Mouse (Mus musculus) hindbrain, embryonic 15.5 days (tissue): ENCODE results near the gene Get4. TPM values are rescaled to one million over a fixed set of nuclear protein-coding genes. Genes with fewer than 3 reads are reported as not detected.

Experiments
- ATAC-seq: fragments of 200-750 bp; cut with Nextera tagmentation; 2 replicates; pipeline ENCODE4 v1.8.0; 2017; ENCODE audit warnings: low read depth, moderate number of reproducible peaks, moderate TSS enrichment; ENCODE audit not compliant: low FRiP score
- H3K27ac ChIP-seq: fragments of 300-500 bp; sonication (generic); replicated peaks from 2 replicates; pipeline ENCODE4 v1.5.1; 2015; ENCODE audit warnings: mild to moderate bottlenecking, inconsistent platforms
- H3K27me3 ChIP-seq: fragments of 300-500 bp; sonication (generic); 2 replicates; pipeline ENCODE4 v1.6.1; 2015; ENCODE audit warnings: control low read depth, inconsistent platforms
- H3K36me3 ChIP-seq: fragments of 300-500 bp; sonication (generic); 2 replicates; pipeline ENCODE4 v1.6.1; 2015; ENCODE audit warnings: control low read depth, inconsistent platforms
- H3K4me1 ChIP-seq: fragments of 300-500 bp; sonication (generic); replicated peaks from 2 replicates; pipeline ENCODE4 v1.6.1; 2015; ENCODE audit warnings: control low read depth, inconsistent platforms
- H3K4me2 ChIP-seq: fragments of 300-500 bp; sonication (generic); 2 replicates; pipeline ENCODE4 v1.6.1; 2015; ENCODE audit warnings: moderate library complexity, mild to moderate bottlenecking, inconsistent platforms
- H3K4me3 ChIP-seq: fragments of 300-500 bp; sonication (generic); 2 replicates; pipeline ENCODE4 v1.5.1; 2015; ENCODE audit warnings: mild to moderate bottlenecking, inconsistent platforms
- H3K9ac ChIP-seq: fragments of 300-500 bp; sonication (generic); 2 replicates; pipeline ENCODE4 v1.6.1; 2015; ENCODE audit warnings: inconsistent platforms
- H3K9me3 ChIP-seq: fragments of 300-500 bp; sonication (generic); 2 replicates; pipeline ENCODE4 v1.6.1; 2016; ENCODE audit warnings: control low read depth, inconsistent platforms
- WGBS: fragments of 180-500 bp; shearing (Covaris S2); methylation state at CpG from one replicate; pipeline ENCODE4 v1.1.7; 2015; 5-methylcytosine and 5-hydroxymethylcytosine counted together
- polyA plus RNA-seq: library from polyadenylated mRNA; unstranded; fragments of >200 nt; fragmentation: Nextera tagmentation; extraction: Ambion mirVana; gene quantifications from 2 replicates; pipeline ENCODE4 v1.2.1, GENCODE M21; 2015

Get4 gene
- polyA plus RNA-seq, 1 experiment from 2014 or later: 126 TPM

GRCm38 (mm10) chr5:139248846-139249245, 3.3 kb upstream of the Get4 start:
- no peak overlapping the region for H3K27ac ChIP-seq
- H3K9ac ChIP-seq: no peak overlapping the region
- no peak overlapping the region for H3K4me2 ChIP-seq
- H3K4me3 ChIP-seq: no peak overlapping the region
- peaks cover 64% of the 10 kb centered on the region for H3K36me3 ChIP-seq
- no peaks in the 10 kb centered on the region for H3K9me3 ChIP-seq
- H3K4me1 ChIP-seq: peaks cover 17% of the 10 kb centered on the region
- no peaks in the 10 kb centered on the region for H3K27me3 ChIP-seq
- 73% methylated on average over 3 of the region's 3 CpGs for WGBS
- no peak for ATAC-seq

GRCm38 (mm10) chr5:139251279-139251678, 845 bp upstream of the Get4 start:
- H3K9me3 ChIP-seq: no peaks in the 10 kb centered on the region
- H3K4me1 ChIP-seq: peaks cover 38% of the 10 kb centered on the region
- H3K4me2 ChIP-seq: peak overlapping the region; percentile 82
- H3K27me3 ChIP-seq: no peaks in the 10 kb centered on the region
- no peak for ATAC-seq
- peak overlapping the region; percentile 79 for H3K4me3 ChIP-seq
- WGBS: 83% methylated on average over 7 of the region's 7 CpGs
- H3K9ac ChIP-seq: no peak overlapping the region
- H3K36me3 ChIP-seq: peaks cover 39% of the 10 kb centered on the region
- peak overlapping the region; percentile 88 for H3K27ac ChIP-seq

GRCm38 (mm10) chr5:139251736-139252080, 416 bp upstream of the Get4 start:
- Histone ChIP-seq H3K9ac (peak overlapping the region; percentile 79), H3K4me2 (peak overlapping the region; percentile 82), H3K9me3 (no peaks in the 10 kb centered on the region), H3K4me3 (peak overlapping the region; percentile 79), H3K4me1 (peaks cover 38% of the 10 kb centered on the region), H3K27me3 (no peaks in the 10 kb centered on the region), H3K36me3 (peaks cover 35% of the 10 kb centered on the region), H3K27ac (peak overlapping the region; percentile 88)
- 0% methylated on average over 8 of the region's 8 CpGs for WGBS
- peak; percentile 63; the same call in 1 of the 2 replicates for ATAC-seq

GRCm38 (mm10) chr5:139252910-139253245, 754 bp downstream of the Get4 start:
- Histone ChIP-seq H3K9me3 (no peaks in the 10 kb centered on the region), H3K27me3 (no peaks in the 10 kb centered on the region), H3K9ac (peak overlapping the region; percentile 75), H3K4me2 (peak overlapping the region; percentile 82), H3K27ac (peak overlapping the region; percentile 95), H3K36me3 (peaks cover 23% of the 10 kb centered on the region), H3K4me1 (peaks cover 38% of the 10 kb centered on the region), H3K4me3 (peak overlapping the region; percentile 79)
- 0% methylated on average over 7 of the region's 7 CpGs for WGBS
- ATAC-seq: 0 out of 2 replicates have a peak, but pooled peaks have one; percentile 2

- H3K4me2 ChIP-seq: peak overlapping the region; percentile 82
- 9% methylated on average over 6 of the region's 6 CpGs for WGBS
- peak overlapping the region; percentile 75 for H3K9ac ChIP-seq
- no peak for ATAC-seq
- H3K4me1 ChIP-seq: peaks cover 38% of the 10 kb centered on the region
- peak overlapping the region; percentile 95 for H3K27ac ChIP-seq
- peaks cover 19% of the 10 kb centered on the region for H3K36me3 ChIP-seq
- peak overlapping the region; percentile 79 for H3K4me3 ChIP-seq
- no peaks in the 10 kb centered on the region for H3K27me3 ChIP-seq
- no peaks in the 10 kb centered on the region for H3K9me3 ChIP-seq
These were observed 1.2 kb downstream of the Get4 start for GRCm38 (mm10) chr5:139253301-139253741.

- no peaks in the 10 kb centered on the region for H3K27me3 ChIP-seq
- H3K4me2 ChIP-seq: no peak overlapping the region
- H3K9ac ChIP-seq: no peak overlapping the region
- no peak for ATAC-seq
- no peak overlapping the region for H3K4me3 ChIP-seq
- peaks cover 38% of the 10 kb centered on the region for H3K4me1 ChIP-seq
- no peak overlapping the region for H3K27ac ChIP-seq
- peaks cover 6% of the 10 kb centered on the region for H3K36me3 ChIP-seq
- 86% methylated on average over 6 of the region's 6 CpGs for WGBS
- H3K9me3 ChIP-seq: no peaks in the 10 kb centered on the region
These were observed 2.8 kb downstream of the Get4 start for GRCm38 (mm10) chr5:139254938-139255337.

- Histone ChIP-seq H3K9ac (no peak overlapping the region), H3K27me3 (no peaks in the 10 kb centered on the region), H3K4me1 (peaks cover 38% of the 10 kb centered on the region), H3K27ac (no peak overlapping the region), H3K36me3 (no peaks in the 10 kb centered on the region), H3K9me3 (no peaks in the 10 kb centered on the region), H3K4me3 (no peak overlapping the region), H3K4me2 (no peak overlapping the region)
- no peak for ATAC-seq
- 91% methylated on average over 6 of the region's 6 CpGs for WGBS
These were observed 3.7 kb downstream of the Get4 start for GRCm38 (mm10) chr5:139255777-139256176.

- no peaks in the 10 kb centered on the region for H3K27me3 ChIP-seq
These were observed 4.2 kb downstream of the Get4 start for GRCm38 (mm10) chr5:139256211-139256765.

GRCm38 (mm10) chr5:139257265-139257664, 5.1 kb downstream of the Get4 start:
- ATAC-seq: no peak
- Histone ChIP-seq H3K4me2 (no peak overlapping the region), H3K9me3 (no peaks in the 10 kb centered on the region), H3K4me1 (peaks cover 30% of the 10 kb centered on the region), H3K27me3 (no peaks in the 10 kb centered on the region), H3K27ac (no peak overlapping the region), H3K9ac (no peak overlapping the region), H3K4me3 (no peak overlapping the region), H3K36me3 (0 out of 2 replicates have a peak, but pooled peaks cover 4% of the 10 kb centered on the region)
- 89% methylated on average over 1 of the region's 1 CpGs for WGBS

More at GRCm38 (mm10) chr5:139256211-139256765, 4.2 kb downstream of the Get4 start:
- no peak for ATAC-seq
- H3K36me3 ChIP-seq: 0 out of 2 replicates have a peak, but pooled peaks cover 3% of the 10 kb centered on the region
- H3K27ac ChIP-seq: no peak overlapping the region
- H3K4me2 ChIP-seq: no peak overlapping the region
- no peak overlapping the region for H3K9ac ChIP-seq
- no peak overlapping the region for H3K4me3 ChIP-seq
- 84% methylated on average over 3 of the region's 3 CpGs for WGBS
- peaks cover 37% of the 10 kb centered on the region for H3K4me1 ChIP-seq
- H3K9me3 ChIP-seq: no peaks in the 10 kb centered on the region

- Histone ChIP-seq H3K4me2 (no peak overlapping the region), H3K27me3 (no peaks in the 10 kb centered on the region), H3K27ac (no peak overlapping the region), H3K9me3 (no peaks in the 10 kb centered on the region), H3K9ac (no peak overlapping the region), H3K4me3 (no peak overlapping the region), H3K4me1 (peaks cover 30% of the 10 kb centered on the region), H3K36me3 (0 out of 2 replicates have a peak, but pooled peaks cover 6% of the 10 kb centered on the region)
- 74% methylated on average over 4 of the region's 4 CpGs for WGBS
- ATAC-seq: no peak
These were observed 5.7 kb downstream of the Get4 start for GRCm38 (mm10) chr5:139257818-139258217.

GRCm38 (mm10) chr5:139258371-139259035, 6.4 kb downstream of the Get4 start:
- H3K4me2 ChIP-seq: no peak overlapping the region
- no peak overlapping the region for H3K9ac ChIP-seq
- H3K9me3 ChIP-seq: no peaks in the 10 kb centered on the region
- no peak overlapping the region for H3K4me3 ChIP-seq
- no peaks in the 10 kb centered on the region for H3K27me3 ChIP-seq
- peaks cover 25% of the 10 kb centered on the region for H3K4me1 ChIP-seq
- no peak overlapping the region for H3K27ac ChIP-seq
- 89% methylated on average over 8 of the region's 8 CpGs for WGBS
- no peak for ATAC-seq
- peaks cover 13% of the 10 kb centered on the region for H3K36me3 ChIP-seq

- H3K27ac ChIP-seq: no peak overlapping the region
- H3K4me2 ChIP-seq: no peak overlapping the region
- no peak overlapping the region for H3K4me3 ChIP-seq
- no peak for ATAC-seq
- H3K4me1 ChIP-seq: peaks cover 11% of the 10 kb centered on the region
- peaks cover 26% of the 10 kb centered on the region for H3K36me3 ChIP-seq
- no peak overlapping the region for H3K9ac ChIP-seq
- 81% methylated on average over 5 of the region's 5 CpGs for WGBS
- H3K27me3 ChIP-seq: no peaks in the 10 kb centered on the region
- H3K9me3 ChIP-seq: no peaks in the 10 kb centered on the region
These were observed 7.7 kb downstream of the Get4 start for GRCm38 (mm10) chr5:139259853-139260252.
